Mouse (Mus musculus): ENCODE measurements around the gene Bod1. TPM values are rescaled to one million over a fixed set of nuclear protein-coding genes. Genes with fewer than 3 reads are reported as not detected.

Gene Bod1
- polyA plus RNA-seq, 1 experiment from 2014 or later = 142 TPM

DNA sequence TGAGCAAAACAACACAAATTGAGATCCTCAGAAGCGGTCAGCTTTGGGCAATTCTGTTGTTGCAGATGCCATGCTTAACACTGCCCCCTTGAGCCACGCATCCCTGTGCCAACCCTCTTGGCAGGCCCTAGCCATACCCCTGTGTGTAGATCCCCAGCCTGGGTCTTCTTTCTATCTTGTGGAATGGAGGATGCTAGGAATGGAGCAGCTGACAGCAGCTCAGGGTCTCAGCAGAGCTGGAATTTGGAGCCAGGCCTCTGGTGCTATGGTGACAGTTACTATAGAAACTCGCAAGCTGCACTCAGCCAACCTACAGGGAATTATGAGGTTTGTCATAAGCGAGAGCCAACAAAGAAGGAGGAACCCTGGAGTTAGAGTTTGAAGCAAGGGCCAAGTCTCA is 23.1 kb upstream of the Bod1 start:
- peak overlapping the region; percentile 80 for H3K27ac ChIP-seq (ENCODE audit: low read depth, low read length)
- ATAC-seq (ENCODE audit: low read depth) = peak; percentile 92

GRCm38 (mm10) chr11:31694109-31694508 is 22.4 kb upstream of the Bod1 start:
- Histone ChIP-seq H3K36me3 (ENCODE audit: control insufficient read depth, insufficient read depth, low read length) (no peaks in the 10 kb centered on the region), H3K27me3 (ENCODE audit: control insufficient read depth, insufficient read depth, low read length) (no peaks in the 10 kb centered on the region), H3K9me3 (ENCODE audit: control insufficient read depth, low read length) (no peaks in the 10 kb centered on the region), H3K9ac (replicated peaks; ENCODE audit: low read depth, low read length) (no peak overlapping the region), H3K27ac (ENCODE audit: low read depth, low read length) (no peak overlapping the region), H3K4me3 (ENCODE audit: low read depth, low read length) (no peak overlapping the region), H3K4me1 (ENCODE audit: control insufficient read depth, insufficient read depth, low read length) (no peaks in the 10 kb centered on the region), H3K4me2 (ENCODE audit: low read depth, low read length) (no peak overlapping the region)
- WGBS = 94% methylated on average over 1 of the region's 1 CpGs
- ATAC-seq (ENCODE audit: low read depth) = no peak

More for the DNA sequence above, 23.1 kb upstream of the Bod1 start:
- no peaks in the 10 kb centered on the region for H3K36me3 ChIP-seq (ENCODE audit: control insufficient read depth, insufficient read depth, low read length)
- no peak overlapping the region for H3K4me2 ChIP-seq (ENCODE audit: low read depth, low read length)
- H3K27me3 ChIP-seq (ENCODE audit: control insufficient read depth, insufficient read depth, low read length) = no peaks in the 10 kb centered on the region
- whole genome bisulfite sequencing = 61% methylated on average over 4 of the region's 4 CpGs
- peak overlapping the region; percentile 12; the same call in 1 of the 2 replicates for H3K9ac ChIP-seq (replicated peaks; ENCODE audit: low read depth, low read length)
- H3K4me3 ChIP-seq (ENCODE audit: low read depth, low read length) = no peak overlapping the region
- H3K4me1 ChIP-seq (ENCODE audit: control insufficient read depth, insufficient read depth, low read length) = no peaks in the 10 kb centered on the region
- no peaks in the 10 kb centered on the region for H3K9me3 ChIP-seq (ENCODE audit: control insufficient read depth, low read length)

DNA sequence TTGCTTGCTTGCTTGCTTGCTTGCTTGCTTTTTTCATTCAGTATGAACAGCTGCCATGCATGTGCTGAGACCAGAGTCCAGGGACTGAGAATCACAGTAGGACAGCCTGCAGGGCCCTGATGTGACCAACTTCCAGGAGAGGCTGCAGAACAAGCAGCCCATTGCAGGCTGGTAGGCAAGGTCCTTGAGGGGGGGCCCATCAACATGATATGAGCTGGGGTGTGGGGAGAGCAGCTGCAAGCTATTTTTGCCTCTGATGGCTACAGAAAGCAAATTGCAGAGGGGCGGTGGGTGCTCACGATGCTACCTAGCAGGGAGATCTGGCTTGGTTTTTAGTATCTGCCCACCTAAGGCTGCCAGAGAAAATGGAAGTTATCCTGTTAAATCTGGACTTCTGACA is 21.6 kb upstream of the Bod1 start:
- no peak for ATAC-seq (ENCODE audit: low read depth)
- Histone ChIP-seq H3K4me3 (ENCODE audit: low read depth, low read length) (no peak overlapping the region), H3K9me3 (ENCODE audit: control insufficient read depth, low read length) (no peaks in the 10 kb centered on the region), H3K27me3 (ENCODE audit: control insufficient read depth, insufficient read depth, low read length) (no peaks in the 10 kb centered on the region), H3K36me3 (ENCODE audit: control insufficient read depth, insufficient read depth, low read length) (no peaks in the 10 kb centered on the region), H3K9ac (replicated peaks; ENCODE audit: low read depth, low read length) (no peak overlapping the region), H3K27ac (ENCODE audit: low read depth, low read length) (no peak overlapping the region), H3K4me1 (ENCODE audit: control insufficient read depth, insufficient read depth, low read length) (no peaks in the 10 kb centered on the region), H3K4me2 (ENCODE audit: low read depth, low read length) (no peak overlapping the region)
- 94% methylated on average over 2 of the region's 2 CpGs for WGBS

DNA sequence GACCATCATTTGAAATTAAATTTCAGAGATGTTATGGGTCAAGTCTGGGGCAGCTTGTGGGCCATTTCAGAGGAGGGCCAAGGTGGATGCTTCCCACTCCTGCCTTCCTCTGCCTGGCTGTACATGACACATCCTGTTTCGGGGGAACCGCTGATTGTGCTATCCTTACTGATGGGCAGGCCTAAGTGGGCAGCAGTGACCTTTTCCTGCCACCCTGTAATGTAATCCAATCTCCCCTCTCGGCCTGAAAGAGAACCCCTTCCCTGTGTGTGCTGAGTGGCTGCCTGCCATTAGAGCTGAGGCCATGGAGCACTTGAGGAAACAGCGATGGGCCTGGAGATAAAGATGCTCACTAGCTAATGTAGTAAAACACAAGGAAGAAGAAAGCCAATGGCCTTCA is 17.3 kb upstream of the Bod1 start:
- 79% methylated on average over 4 of the region's 4 CpGs for WGBS
- H3K9me3 ChIP-seq (ENCODE audit: control insufficient read depth, low read length) = no peaks in the 10 kb centered on the region
- no peak overlapping the region for H3K9ac ChIP-seq (replicated peaks; ENCODE audit: low read depth, low read length)
- H3K36me3 ChIP-seq (ENCODE audit: control insufficient read depth, insufficient read depth, low read length) = no peaks in the 10 kb centered on the region
- H3K4me2 ChIP-seq (ENCODE audit: low read depth, low read length) = no peak overlapping the region
- no peak for ATAC-seq (ENCODE audit: low read depth)
- no peaks in the 10 kb centered on the region for H3K4me1 ChIP-seq (ENCODE audit: control insufficient read depth, insufficient read depth, low read length)
- H3K27ac ChIP-seq (ENCODE audit: low read depth, low read length) = no peak overlapping the region
- H3K4me3 ChIP-seq (ENCODE audit: low read depth, low read length) = no peak overlapping the region
- H3K27me3 ChIP-seq (ENCODE audit: control insufficient read depth, insufficient read depth, low read length) = no peaks in the 10 kb centered on the region

DNA sequence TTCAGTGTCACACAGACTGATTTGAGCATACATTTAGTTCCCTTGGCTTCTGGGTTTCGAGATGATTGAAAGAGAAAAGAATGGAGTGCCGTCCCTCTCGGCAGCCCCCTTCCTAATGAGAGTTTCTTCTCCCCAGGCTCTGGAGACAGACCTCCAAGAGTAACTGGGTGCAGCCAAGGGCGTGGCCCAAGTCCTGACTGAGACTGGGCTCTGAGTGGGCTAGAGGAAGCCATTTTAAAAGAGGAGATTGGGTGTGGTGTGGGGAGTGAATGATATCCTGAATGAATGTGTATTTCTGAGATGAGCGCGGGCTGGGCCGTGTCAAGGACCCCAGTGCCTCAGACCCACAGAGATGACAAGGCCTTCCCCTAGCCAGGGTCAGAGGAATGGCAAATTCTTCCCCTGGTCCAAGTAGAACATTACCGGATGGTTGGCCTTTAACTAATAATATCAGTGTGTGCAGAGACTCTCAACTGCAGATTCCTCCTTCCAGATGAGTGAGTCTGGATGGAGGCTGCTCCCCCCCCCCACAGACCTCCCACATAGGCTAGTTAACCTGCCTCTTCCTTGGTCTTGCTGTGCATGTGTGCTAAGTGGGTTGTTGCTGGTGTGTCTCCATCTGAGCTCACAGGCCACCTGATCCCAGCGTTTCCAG is 13.4 kb upstream of the Bod1 start:
- no peaks in the 10 kb centered on the region for H3K27me3 ChIP-seq (ENCODE audit: control insufficient read depth, insufficient read depth, low read length)
- no peaks in the 10 kb centered on the region for H3K9me3 ChIP-seq (ENCODE audit: control insufficient read depth, low read length)
- no peak overlapping the region for H3K4me2 ChIP-seq (ENCODE audit: low read depth, low read length)
- ATAC-seq (ENCODE audit: low read depth) = no peak
- H3K9ac ChIP-seq (replicated peaks; ENCODE audit: low read depth, low read length) = no peak overlapping the region
- 81% methylated on average over 9 of the region's 9 CpGs for WGBS
- H3K4me3 ChIP-seq (ENCODE audit: low read depth, low read length) = no peak overlapping the region
- H3K27ac ChIP-seq (ENCODE audit: low read depth, low read length) = no peak overlapping the region
- H3K36me3 ChIP-seq (ENCODE audit: control insufficient read depth, insufficient read depth, low read length) = no peaks in the 10 kb centered on the region
- no peaks in the 10 kb centered on the region for H3K4me1 ChIP-seq (ENCODE audit: control insufficient read depth, insufficient read depth, low read length)

DNA sequence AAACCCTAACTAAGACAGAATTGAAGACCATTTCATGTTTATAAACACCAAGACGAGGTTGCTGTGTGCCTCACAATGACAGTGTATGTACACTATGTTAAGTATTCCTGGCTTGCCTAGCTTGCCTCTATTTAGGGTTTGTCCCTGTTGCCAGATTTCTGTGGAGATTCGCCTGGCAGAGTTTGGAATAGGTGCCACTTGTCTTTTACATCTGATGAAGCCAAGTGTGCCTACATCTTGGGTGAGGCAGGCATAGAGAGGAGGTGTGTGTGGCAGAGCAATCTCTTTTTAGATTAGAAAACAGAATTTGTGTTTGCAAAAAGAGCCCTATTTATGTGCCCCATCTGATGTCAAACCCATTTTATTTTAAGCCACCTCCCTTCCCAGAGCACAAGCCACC is 12.4 kb upstream of the Bod1 start:
- H3K4me3 ChIP-seq (ENCODE audit: low read depth, low read length) = no peak overlapping the region
- no peaks in the 10 kb centered on the region for H3K27me3 ChIP-seq (ENCODE audit: control insufficient read depth, insufficient read depth, low read length)
- 84% methylated on average over 2 of the region's 2 CpGs for WGBS
- no peak overlapping the region for H3K27ac ChIP-seq (ENCODE audit: low read depth, low read length)
- no peaks in the 10 kb centered on the region for H3K4me1 ChIP-seq (ENCODE audit: control insufficient read depth, insufficient read depth, low read length)
- H3K4me2 ChIP-seq (ENCODE audit: low read depth, low read length) = no peak overlapping the region
- no peaks in the 10 kb centered on the region for H3K9me3 ChIP-seq (ENCODE audit: control insufficient read depth, low read length)
- no peaks in the 10 kb centered on the region for H3K36me3 ChIP-seq (ENCODE audit: control insufficient read depth, insufficient read depth, low read length)
- no peak for ATAC-seq (ENCODE audit: low read depth)
- no peak overlapping the region for H3K9ac ChIP-seq (replicated peaks; ENCODE audit: low read depth, low read length)

DNA sequence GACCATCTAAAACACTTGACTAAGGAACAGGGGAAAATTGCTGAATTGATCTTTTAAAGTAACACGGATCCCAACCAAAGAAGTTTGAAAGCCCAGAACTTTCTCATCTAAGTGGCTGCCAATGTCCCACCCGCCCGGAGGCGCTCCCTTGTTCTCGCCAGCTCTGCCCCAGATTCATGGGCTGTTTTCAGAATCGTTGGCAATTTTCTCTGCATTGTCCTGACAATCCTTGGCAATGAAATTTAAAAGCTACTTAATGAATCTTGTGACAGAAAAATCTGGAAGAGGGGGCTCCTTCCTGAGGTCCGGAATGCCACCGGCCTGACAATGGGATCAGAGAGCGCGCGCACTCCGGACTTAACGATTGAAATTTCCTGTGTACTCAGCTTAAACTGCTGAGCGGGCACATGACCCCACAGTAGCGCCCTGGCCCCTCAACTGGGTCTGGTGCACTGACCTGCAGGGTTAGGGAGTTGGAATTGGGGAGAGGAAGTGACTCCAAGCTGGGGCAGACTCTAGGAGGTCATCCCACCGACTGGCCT is 8.2 kb upstream of the Bod1 start:
- H3K36me3 ChIP-seq (ENCODE audit: control insufficient read depth, insufficient read depth, low read length) = no peaks in the 10 kb centered on the region
- no peak overlapping the region for H3K27ac ChIP-seq (ENCODE audit: low read depth, low read length)
- no peak overlapping the region for H3K4me2 ChIP-seq (ENCODE audit: low read depth, low read length)
- H3K27me3 ChIP-seq (ENCODE audit: control insufficient read depth, insufficient read depth, low read length) = no peaks in the 10 kb centered on the region
- no peak for ATAC-seq (ENCODE audit: low read depth)
- no peak overlapping the region for H3K9ac ChIP-seq (replicated peaks; ENCODE audit: low read depth, low read length)
- WGBS = 81% methylated on average over 16 of the region's 16 CpGs
- no peaks in the 10 kb centered on the region for H3K4me1 ChIP-seq (ENCODE audit: control insufficient read depth, insufficient read depth, low read length)
- no peak overlapping the region for H3K4me3 ChIP-seq (ENCODE audit: low read depth, low read length)
- no peaks in the 10 kb centered on the region for H3K9me3 ChIP-seq (ENCODE audit: control insufficient read depth, low read length)

DNA sequence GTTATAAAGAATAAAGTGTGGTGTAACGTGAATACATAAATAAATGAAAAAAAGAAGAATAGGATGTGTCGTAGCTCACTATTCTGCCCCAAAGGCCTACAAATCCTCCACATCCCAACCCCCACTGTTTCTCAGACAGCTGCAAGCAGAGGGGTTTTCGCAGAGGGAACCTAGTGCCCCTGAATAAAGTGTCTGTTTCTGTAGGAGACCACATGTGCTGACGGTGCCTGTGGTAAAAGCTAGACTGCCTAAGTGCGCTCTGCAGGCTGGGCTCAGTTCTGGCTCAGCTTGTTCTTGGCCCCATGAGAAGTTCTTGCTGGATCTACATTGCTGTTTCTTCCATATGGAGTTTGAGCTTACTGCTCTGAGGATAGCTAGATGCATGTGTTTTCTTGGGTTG is 5.6 kb upstream of the Bod1 start:
- Histone ChIP-seq H3K4me1 (ENCODE audit: control insufficient read depth, insufficient read depth, low read length) (peaks cover 4% of the 10 kb centered on the region; the same call in 1 of the 2 replicates), H3K9me3 (ENCODE audit: control insufficient read depth, low read length) (no peaks in the 10 kb centered on the region), H3K27ac (ENCODE audit: low read depth, low read length) (no peak overlapping the region), H3K9ac (replicated peaks; ENCODE audit: low read depth, low read length) (no peak overlapping the region), H3K4me2 (ENCODE audit: low read depth, low read length) (no peak overlapping the region), H3K4me3 (ENCODE audit: low read depth, low read length) (no peak overlapping the region), H3K36me3 (ENCODE audit: control insufficient read depth, insufficient read depth, low read length) (no peaks in the 10 kb centered on the region), H3K27me3 (ENCODE audit: control insufficient read depth, insufficient read depth, low read length) (no peaks in the 10 kb centered on the region)
- no peak for ATAC-seq (ENCODE audit: low read depth)
- 92% methylated on average over 5 of the region's 5 CpGs for WGBS

DNA sequence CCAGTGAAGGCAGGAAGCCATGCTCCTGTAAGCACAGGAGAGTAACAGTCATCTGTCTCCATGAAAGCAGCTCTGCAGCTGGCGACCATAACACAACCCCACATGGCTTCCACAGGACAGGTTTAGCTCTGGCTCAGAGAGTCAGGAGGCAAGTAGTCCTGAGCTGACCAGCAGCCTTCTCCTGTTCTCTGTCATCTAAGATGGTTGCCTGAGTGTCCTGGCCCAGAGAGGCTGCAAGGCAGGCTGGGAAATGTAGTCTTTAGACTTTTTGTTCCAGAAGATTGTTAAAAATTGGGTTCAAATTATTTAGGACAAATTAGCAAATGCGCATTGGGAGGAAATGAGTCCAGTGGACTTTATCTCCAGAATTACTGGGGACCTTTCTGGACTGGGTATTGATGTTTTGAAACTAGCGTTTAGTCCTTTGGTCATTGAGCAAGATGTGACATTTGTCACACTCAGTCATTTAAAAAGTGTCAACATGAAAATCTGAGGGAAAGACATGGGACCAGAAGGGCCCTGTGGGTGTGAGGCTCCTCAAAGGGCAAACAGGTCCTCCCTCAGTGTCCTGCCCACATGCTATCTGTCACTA is 5.1 kb upstream of the Bod1 start:
- Histone ChIP-seq H3K9ac (replicated peaks; ENCODE audit: low read depth, low read length) (no peak overlapping the region), H3K27ac (ENCODE audit: low read depth, low read length) (no peak overlapping the region), H3K9me3 (ENCODE audit: control insufficient read depth, low read length) (no peaks in the 10 kb centered on the region), H3K4me1 (ENCODE audit: control insufficient read depth, insufficient read depth, low read length) (peaks cover 8% of the 10 kb centered on the region; the same call in 1 of the 2 replicates), H3K4me3 (ENCODE audit: low read depth, low read length) (no peak overlapping the region), H3K36me3 (ENCODE audit: control insufficient read depth, insufficient read depth, low read length) (no peaks in the 10 kb centered on the region), H3K27me3 (ENCODE audit: control insufficient read depth, insufficient read depth, low read length) (no peaks in the 10 kb centered on the region), H3K4me2 (ENCODE audit: low read depth, low read length) (no peak overlapping the region)
- 92% methylated on average over 3 of the region's 3 CpGs for WGBS
- ATAC-seq (ENCODE audit: low read depth) = no peak

Data from neural tube, embryonic 14.5 days (tissue).